Mouse (Mus musculus) frontal cortex, postnatal 25 days (tissue): Measurements from ENCODE around the gene Pcsk1n.
A peak's percentile ranks its signal among the peaks of the same experiment; 100 is the strongest.

Experiments used
- DNase-seq, 2 experiments: peaks; one replicate each; pipeline ENCODE4 v3.0.0; 2022; ENCODE audit warnings: low spot score in 2 of 2

Pcsk1n gene

GRCm38 (mm10) chrX:7947108-7947899 lies 27.7 kb downstream of the Pcsk1n start, which contains the start of gene Hdac6:
Hdac6 (minus strand) TSS chrX:7947889.
- DNase-seq = no peak

GRCm38 (mm10) chrX:7947900-7948492 lies 28.4 kb downstream of the Pcsk1n start:
- peak; percentile 76 to 83 for DNase-seq

- DNase-seq = no peak
Measured at GRCm38 (mm10) chrX:7950091-7950490, 30.5 kb downstream of the Pcsk1n start.

- no peak for DNase-seq
Measured at GRCm38 (mm10) chrX:7958868-7959267, 39.2 kb downstream of the Pcsk1n start.

GRCm38 (mm10) chrX:7963829-7964626 lies 44.4 kb downstream of the Pcsk1n start:
- DNase-seq = no peak

- no peak for DNase-seq
Measured at GRCm38 (mm10) chrX:7966161-7966560, 46.5 kb downstream of the Pcsk1n start.

- DNase-seq = no peak
Measured at GRCm38 (mm10) chrX:7967596-7968201, 48.1 kb downstream of the Pcsk1n start.

GRCm38 (mm10) chrX:7968226-7968625 lies 48.6 kb downstream of the Pcsk1n start:
- no peak for DNase-seq

GRCm38 (mm10) chrX:7968899-7969298 lies 49.3 kb downstream of the Pcsk1n start:
- DNase-seq = no peak

- no peak for DNase-seq
Measured at GRCm38 (mm10) chrX:7971292-7971691, 51.7 kb downstream of the Pcsk1n start.
